Mouse (Mus musculus): ENCODE measurements around the gene Lrrc72.

DNA sequence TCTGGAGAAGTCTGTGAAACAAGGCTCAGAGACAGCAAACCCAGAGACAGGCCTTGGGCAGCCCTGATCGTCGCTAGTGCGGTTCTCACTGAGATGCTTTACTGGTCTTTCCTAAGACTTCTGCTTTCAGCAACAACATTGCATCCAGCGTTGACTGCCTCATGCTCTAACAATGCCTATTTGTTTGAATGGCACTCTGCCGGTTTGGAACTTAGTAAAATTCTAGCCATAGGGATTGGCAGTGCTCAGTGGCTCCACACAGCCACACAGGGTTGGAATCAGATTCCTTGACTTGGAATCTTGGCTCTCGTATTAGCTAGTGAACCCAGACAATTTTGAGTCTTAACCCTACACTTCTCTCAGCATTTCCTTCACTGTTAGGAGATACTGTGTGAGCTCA is 38.1 kb upstream of the Lrrc72 start:
- TF ChIP-seq ZNF384 (IDR thresholded peaks at IDR 0.05; ENCODE audit: low read depth, low read length) (no peak), ZC3H11A (IDR thresholded peaks at IDR 0.05; ENCODE audit: borderline replicate concordance, low read depth, low read length) (no peak)

All from ES-E14 (cell line).